Mouse (Mus musculus): Measurements from ENCODE around the gene Trim25. TPM values are rescaled to one million over a fixed set of nuclear protein-coding genes. Genes with fewer than 3 reads are reported as not detected.

Gene Trim25
- polyA plus RNA-seq, 2 experiments: 5.6 to 6.1 TPM

- DNase-seq (ENCODE audit: low spot score) (no peak), ATAC-seq (ENCODE audit: low FRiP score, low read depth) (no peak)
- Histone ChIP-seq H3K27ac (replicated peaks; ENCODE audit: low read depth, low read length) (no peak overlapping the region), H3K4me2 (replicated peaks; ENCODE audit: low read depth, low read length, severe bottlenecking) (no peak overlapping the region), H3K9ac (ENCODE audit: low read depth, low read length, severe bottlenecking) (no peak overlapping the region), H3K4me3 (replicated peaks; ENCODE audit: low read length) (no peak overlapping the region), H3K4me1 (ENCODE audit: control insufficient read depth, insufficient read depth, low read length) (no peaks in the 10 kb centered on the region), H3K27me3 (ENCODE audit: control insufficient read depth, insufficient read depth, low read length) (no peaks in the 10 kb centered on the region), H3K9me3 (ENCODE audit: control insufficient read depth, low read length) (no peaks in the 10 kb centered on the region), H3K36me3 (ENCODE audit: control insufficient read depth, insufficient read depth, low read length) (peaks cover 66% of the 10 kb centered on the region)
- 88% methylated on average over 10 of the region's 10 CpGs for WGBS
- no peak for TF ChIP-seq POLR2A (IDR thresholded peaks at IDR 0.05; ENCODE audit: borderline replicate concordance, extremely low read depth, insufficient read depth, insufficient read length)
These were observed 12.6 kb upstream of the Trim25 start for GRCm38 (mm10) chr11:88986616-88987015.

DNA sequence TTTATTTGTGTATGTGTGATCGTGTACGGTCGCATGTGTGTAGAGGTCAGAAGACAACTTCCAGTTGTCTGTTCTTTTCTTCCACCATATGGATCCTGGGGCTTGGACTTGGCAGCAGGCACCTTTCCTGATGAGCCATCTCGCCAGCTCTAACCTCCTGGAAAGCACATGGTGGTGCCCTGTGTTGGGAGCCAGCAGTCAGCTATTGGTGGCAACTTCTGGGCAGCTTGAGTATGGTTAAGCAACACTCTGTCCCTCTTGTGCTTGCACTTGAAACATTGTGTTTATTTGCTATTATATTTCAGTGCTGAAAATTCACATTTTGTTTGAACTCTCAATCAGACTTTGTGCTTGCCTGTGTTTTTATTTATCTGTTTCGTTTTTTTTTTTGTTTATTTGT is 10.2 kb upstream of the Trim25 start:
- 81% methylated on average over 5 of the region's 5 CpGs for WGBS

DNA sequence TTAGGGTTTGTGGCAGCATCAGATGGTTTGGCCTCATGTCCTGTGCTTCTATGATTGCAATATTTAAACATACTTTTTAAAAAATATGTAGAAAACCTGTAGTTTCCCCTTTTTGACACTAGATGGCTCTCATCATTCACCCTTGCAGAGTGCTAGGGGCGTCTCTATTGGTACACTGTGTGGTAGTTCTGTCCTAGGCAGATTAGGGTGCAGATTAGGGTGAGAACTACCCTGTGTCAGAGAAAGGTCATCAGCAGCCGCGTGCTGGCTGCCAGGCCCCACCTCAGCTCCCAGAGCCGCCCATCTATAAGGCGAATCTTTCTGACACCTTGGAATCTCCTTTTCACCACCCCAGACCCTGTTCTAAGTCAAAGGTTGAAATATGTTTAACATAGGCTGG is 9.6 kb upstream of the Trim25 start:
- ATAC-seq (ENCODE audit: low FRiP score, low read depth): no peak
- Histone ChIP-seq H3K27me3 (ENCODE audit: control insufficient read depth, insufficient read depth, low read length) (no peaks in the 10 kb centered on the region), H3K4me3 (replicated peaks; ENCODE audit: low read length) (no peak overlapping the region), H3K9me3 (ENCODE audit: control insufficient read depth, low read length) (no peaks in the 10 kb centered on the region), H3K9ac (ENCODE audit: low read depth, low read length, severe bottlenecking) (no peak overlapping the region), H3K4me2 (replicated peaks; ENCODE audit: low read depth, low read length, severe bottlenecking) (no peak overlapping the region), H3K36me3 (ENCODE audit: control insufficient read depth, insufficient read depth, low read length) (peaks cover 40% of the 10 kb centered on the region), H3K27ac (replicated peaks; ENCODE audit: low read depth, low read length) (no peak overlapping the region), H3K4me1 (ENCODE audit: control insufficient read depth, insufficient read depth, low read length) (no peaks in the 10 kb centered on the region)
- DNase-seq (ENCODE audit: low spot score): no peak
- 68% methylated on average over 5 of the region's 5 CpGs for WGBS
- no peak for TF ChIP-seq POLR2A (IDR thresholded peaks at IDR 0.05; ENCODE audit: borderline replicate concordance, extremely low read depth, insufficient read depth, insufficient read length)

More for the DNA sequence above, 10.2 kb upstream of the Trim25 start:
- Histone ChIP-seq H3K27ac (replicated peaks; ENCODE audit: low read depth, low read length) (no peak overlapping the region), H3K9me3 (ENCODE audit: control insufficient read depth, low read length) (no peaks in the 10 kb centered on the region), H3K36me3 (ENCODE audit: control insufficient read depth, insufficient read depth, low read length) (peaks cover 46% of the 10 kb centered on the region), H3K9ac (ENCODE audit: low read depth, low read length, severe bottlenecking) (no peak overlapping the region), H3K4me3 (replicated peaks; ENCODE audit: low read length) (no peak overlapping the region), H3K4me1 (ENCODE audit: control insufficient read depth, insufficient read depth, low read length) (no peaks in the 10 kb centered on the region), H3K4me2 (replicated peaks; ENCODE audit: low read depth, low read length, severe bottlenecking) (no peak overlapping the region), H3K27me3 (ENCODE audit: control insufficient read depth, insufficient read depth, low read length) (no peaks in the 10 kb centered on the region)
- DNase-seq (ENCODE audit: low spot score) (no peak), ATAC-seq (ENCODE audit: low FRiP score, low read depth) (no peak)
- no peak for TF ChIP-seq POLR2A (IDR thresholded peaks at IDR 0.05; ENCODE audit: borderline replicate concordance, extremely low read depth, insufficient read depth, insufficient read length)

- H3K4me3 ChIP-seq (replicated peaks; ENCODE audit: low read length): no peak overlapping the region
- no peak overlapping the region for H3K27ac ChIP-seq (replicated peaks; ENCODE audit: low read depth, low read length)
- H3K36me3 ChIP-seq (ENCODE audit: control insufficient read depth, insufficient read depth, low read length): peaks cover 18% of the 10 kb centered on the region
- no peak overlapping the region for H3K9ac ChIP-seq (ENCODE audit: low read depth, low read length, severe bottlenecking)
- no peaks in the 10 kb centered on the region for H3K4me1 ChIP-seq (ENCODE audit: control insufficient read depth, insufficient read depth, low read length)
- TF ChIP-seq POLR2A (IDR thresholded peaks at IDR 0.05; ENCODE audit: borderline replicate concordance, extremely low read depth, insufficient read depth, insufficient read length): no peak
- DNase-seq (ENCODE audit: low spot score): no peak
- H3K4me2 ChIP-seq (replicated peaks; ENCODE audit: low read depth, low read length, severe bottlenecking): no peak overlapping the region
- no peaks in the 10 kb centered on the region for H3K9me3 ChIP-seq (ENCODE audit: control insufficient read depth, low read length)
- 48% methylated on average over 7 of the region's 7 CpGs for WGBS
- no peak for ATAC-seq (ENCODE audit: low FRiP score, low read depth)
- no peaks in the 10 kb centered on the region for H3K27me3 ChIP-seq (ENCODE audit: control insufficient read depth, insufficient read depth, low read length)
These were observed 6.0 kb upstream of the Trim25 start for GRCm38 (mm10) chr11:88993186-88993585.

DNA sequence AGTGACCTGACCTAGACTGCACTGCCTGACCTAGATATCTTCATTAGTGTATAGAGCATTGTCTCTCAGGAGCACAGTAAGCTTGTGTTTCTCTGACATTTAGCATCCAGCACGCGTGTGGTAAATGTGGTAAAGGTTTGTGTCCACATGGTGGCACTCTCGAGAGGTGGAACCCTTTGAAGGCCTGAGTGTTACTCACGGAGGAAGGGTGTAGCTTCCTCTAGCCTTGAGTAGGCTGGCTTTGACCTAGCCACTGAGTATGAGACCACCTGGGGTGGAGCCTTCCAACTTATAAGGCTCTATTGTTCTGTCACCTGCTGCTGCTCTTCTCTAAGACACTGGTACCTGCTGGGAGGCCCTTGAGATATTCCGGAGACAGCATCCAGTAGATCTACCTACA is 5.6 kb upstream of the Trim25 start:
- ATAC-seq (ENCODE audit: low FRiP score, low read depth): no peak
- no peak overlapping the region for H3K4me2 ChIP-seq (replicated peaks; ENCODE audit: low read depth, low read length, severe bottlenecking)
- 22% methylated on average over 5 of the region's 5 CpGs for WGBS
- no peaks in the 10 kb centered on the region for H3K27me3 ChIP-seq (ENCODE audit: control insufficient read depth, insufficient read depth, low read length)
- H3K4me3 ChIP-seq (replicated peaks; ENCODE audit: low read length): no peak overlapping the region
- H3K36me3 ChIP-seq (ENCODE audit: control insufficient read depth, insufficient read depth, low read length): peaks cover 18% of the 10 kb centered on the region
- H3K4me1 ChIP-seq (ENCODE audit: control insufficient read depth, insufficient read depth, low read length): no peaks in the 10 kb centered on the region
- peak; percentile 36 for DNase-seq (ENCODE audit: low spot score)
- no peak overlapping the region for H3K27ac ChIP-seq (replicated peaks; ENCODE audit: low read depth, low read length)
- no peak overlapping the region for H3K9ac ChIP-seq (ENCODE audit: low read depth, low read length, severe bottlenecking)
- TF ChIP-seq POLR2A (IDR thresholded peaks at IDR 0.05; ENCODE audit: borderline replicate concordance, extremely low read depth, insufficient read depth, insufficient read length): no peak
- H3K9me3 ChIP-seq (ENCODE audit: control insufficient read depth, low read length): no peaks in the 10 kb centered on the region

GRCm38 (mm10) chr11:88994492-88994891 is 4.7 kb upstream of the Trim25 start:
- Histone ChIP-seq H3K36me3 (ENCODE audit: control insufficient read depth, insufficient read depth, low read length) (peaks cover 11% of the 10 kb centered on the region), H3K4me3 (replicated peaks; ENCODE audit: low read length) (no peak overlapping the region), H3K4me2 (replicated peaks; ENCODE audit: low read depth, low read length, severe bottlenecking) (no peak overlapping the region), H3K9ac (ENCODE audit: low read depth, low read length, severe bottlenecking) (no peak overlapping the region), H3K27ac (replicated peaks; ENCODE audit: low read depth, low read length) (no peak overlapping the region), H3K27me3 (ENCODE audit: control insufficient read depth, insufficient read depth, low read length) (peaks cover 9% of the 10 kb centered on the region), H3K4me1 (ENCODE audit: control insufficient read depth, insufficient read depth, low read length) (no peaks in the 10 kb centered on the region), H3K9me3 (ENCODE audit: control insufficient read depth, low read length) (no peaks in the 10 kb centered on the region)
- WGBS: 84% methylated on average over 7 of the region's 7 CpGs
- no peak for TF ChIP-seq POLR2A (IDR thresholded peaks at IDR 0.05; ENCODE audit: borderline replicate concordance, extremely low read depth, insufficient read depth, insufficient read length)
- no peak for ATAC-seq (ENCODE audit: low FRiP score, low read depth)
- no peak for DNase-seq (ENCODE audit: low spot score)
